Mouse (Mus musculus) liver, embryonic 14.5 days (tissue): ENCODE data around the gene Traf5. TPM values are rescaled to one million over a fixed set of nuclear protein-coding genes. Genes with fewer than 3 reads are reported as not detected.

ENCODE experiments used
- ATAC-seq: fragments of 200-750 bp; cut with Nextera tagmentation; 2 replicates; pipeline ENCODE4 v1.8.0; 2017; ENCODE audit warnings: moderate number of reproducible peaks, mild to moderate bottlenecking, moderate library complexity; ENCODE audit not compliant: insufficient read depth
- DNase-seq, 3 experiments: peaks; one replicate each; pipeline ENCODE4 v3.0.0-alpha.2; 2012 to 2013; ENCODE audit warnings: low read depth in 3 of 3, low spot score in 3 of 3
- H3K27ac ChIP-seq: fragments of 300-500 bp; sonication (generic); 2 replicates; pipeline ENCODE4 v1.5.1; 2014; ENCODE audit warnings: moderate library complexity, mild to moderate bottlenecking, control low read depth, inconsistent platforms
- H3K27me3 ChIP-seq: fragments of 300-500 bp; sonication (generic); 2 replicates; pipeline ENCODE4 v1.6.1; 2014; ENCODE audit warnings: mild to moderate bottlenecking, low read length, moderate library complexity; ENCODE audit not compliant: control insufficient read depth, insufficient read depth
- H3K36me3 ChIP-seq: fragments of 300-500 bp; sonication (generic); replicated peaks from 2 replicates; pipeline ENCODE4 v1.6.1; 2014; ENCODE audit warnings: low read depth; ENCODE audit not compliant: control insufficient read depth, insufficient read depth
- H3K4me1 ChIP-seq, 2 experiments: fragments of 200-500 bp in 1 of 2; fragments of 300-500 bp in 1 of 2; sonication (generic) in 1 of 2; replicated peaks; 2 replicates each; pipeline ENCODE4 v1.6.1; 2012 to 2014; ENCODE audit warnings: antibody characterized with exemption in 1 of 2, inconsistent platforms in 1 of 2, low read length in 1 of 2; ENCODE audit not compliant: control insufficient read depth in 2 of 2, insufficient read depth in 2 of 2
- H3K4me2 ChIP-seq: fragments of 300-500 bp; sonication (generic); 2 replicates; pipeline ENCODE4 v1.6.1; 2014; ENCODE audit warnings: low read depth, mild to moderate bottlenecking, control low read depth, moderate library complexity
- H3K4me3 ChIP-seq, 2 experiments: fragments of 200-500 bp in 1 of 2; fragments of 300-500 bp in 1 of 2; sonication (generic) in 1 of 2; 2 replicates each; pipeline ENCODE4 v1.5.1; 2012 to 2014; ENCODE audit warnings: low read depth in 2 of 2, low read length in 2 of 2, mild to moderate bottlenecking in 2 of 2, control low read depth in 1 of 2, inconsistent platforms in 1 of 2, moderate library complexity in 1 of 2; ENCODE audit not compliant: insufficient read depth in 1 of 2
- H3K9ac ChIP-seq: fragments of 300-500 bp; sonication (generic); replicated peaks from 2 replicates; pipeline ENCODE4 v1.6.1; 2014; ENCODE audit warnings: mild to moderate bottlenecking, control low read depth, moderate library complexity
- H3K9me3 ChIP-seq: fragments of 300-500 bp; sonication (generic); 2 replicates; pipeline ENCODE4 v1.6.1; 2016; ENCODE audit warnings: low read length, mixed read lengths; ENCODE audit not compliant: control insufficient read depth
- CTCF ChIP-seq: IDR thresholded peaks from 2 replicates; pipeline ENCODE4 v1.5.1; 2016; ENCODE audit warnings: antibody characterized with exemption, low read depth, control low read depth
- EP300 ChIP-seq: IDR thresholded peaks from 2 replicates; pipeline ENCODE4 v1.6.1; 2016; ENCODE audit warnings: antibody characterized with exemption, low read depth
- WGBS: fragments of 180-500 bp; shearing (Covaris S2); extraction: QIAGEN DNeasy Blood & Tissue Kit; methylation state at CpG from one replicate; pipeline ENCODE4 v1.1.7; 2014; ENCODE audit not compliant: insufficient replicate concordance; 5-methylcytosine and 5-hydroxymethylcytosine counted together
- polyA plus RNA-seq, 2 experiments: library from polyadenylated mRNA; depleted of rRNA in 1 of 2; stranded (reverse) in 1 of 2; unstranded in 1 of 2; fragments of >200 nt; fragmentation: Nextera tagmentation in 1 of 2; extraction: Ambion mirVana in 1 of 2; gene quantifications; 2 replicates each; pipeline versions ENCODE4 v1.2.1 to v1.2.3; 2012 to 2014

The Traf5 gene
- polyA plus RNA-seq, 2 experiments, result 4.9 to 7.2 TPM

DNA sequence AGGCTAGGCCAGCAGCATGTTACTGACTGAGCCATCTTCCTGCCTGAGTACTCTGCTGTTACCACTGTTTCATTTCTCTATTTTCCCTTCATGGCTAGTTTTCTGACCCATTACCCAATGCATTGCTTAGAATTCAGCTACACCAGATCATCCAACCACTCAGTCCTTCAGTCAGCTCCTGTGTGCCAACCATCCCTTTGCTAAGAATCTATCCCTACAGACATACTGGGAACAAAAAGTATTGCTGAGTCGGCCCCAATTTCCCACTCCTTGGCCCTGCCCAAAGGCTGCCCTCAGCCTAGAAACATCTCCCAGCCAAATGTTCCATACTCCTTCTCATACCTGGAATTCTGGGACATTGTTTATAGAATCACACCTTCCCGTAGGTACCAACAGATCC, 11.2 kb downstream of the Traf5 start:
- H3K36me3 ChIP-seq, result no peaks in the 10 kb centered on the region
- H3K27me3 ChIP-seq, result no peaks in the 10 kb centered on the region
- WGBS, result 77% methylated on average over 2 of the region's 2 CpGs
- H3K4me2 ChIP-seq, result no peak overlapping the region
- H3K4me3 ChIP-seq, result no peak overlapping the region
- TF ChIP-seq CTCF (no peak), EP300 (no peak)
- no peak overlapping the region for H3K27ac ChIP-seq
- DNase-seq, result no peak
- peaks cover 6% of the 10 kb centered on the region for H3K9me3 ChIP-seq
- no peak overlapping the region for H3K9ac ChIP-seq
- ATAC-seq, result no peak
- peaks cover 0 to 11% of the 10 kb centered on the region in 2 experiments; a peak in 2 of 4 replicates for H3K4me1 ChIP-seq

DNA sequence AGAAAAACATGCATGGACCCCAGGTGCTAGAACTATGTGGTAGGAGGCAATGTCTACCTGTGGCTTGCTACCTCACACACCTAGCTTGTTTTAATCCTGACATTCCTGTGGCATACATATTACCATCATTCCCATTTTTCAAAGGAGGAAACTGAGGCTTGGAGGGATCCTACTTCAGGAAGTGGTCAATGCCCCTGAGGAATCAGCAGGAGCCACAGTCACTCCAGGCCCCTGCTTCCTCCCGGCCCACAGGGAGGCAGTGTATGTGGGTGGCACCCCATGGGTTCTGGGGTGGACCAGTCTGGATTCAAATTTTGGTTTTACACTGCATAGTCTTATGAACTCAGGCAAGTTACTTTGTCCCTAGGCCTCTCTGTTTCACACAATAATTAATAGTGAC, 13.2 kb downstream of the Traf5 start:
- H3K27me3 ChIP-seq, result no peaks in the 10 kb centered on the region
- peaks cover 0 to 11% of the 10 kb centered on the region in 2 experiments; a peak in 2 of 4 replicates for H3K4me1 ChIP-seq
- peaks cover 6% of the 10 kb centered on the region for H3K9me3 ChIP-seq
- H3K9ac ChIP-seq, result no peak overlapping the region
- TF ChIP-seq EP300, result no peak
- TF ChIP-seq CTCF, result no peak
- H3K27ac ChIP-seq, result no peak overlapping the region
- DNase-seq (no peak), ATAC-seq (no peak)
- no peak overlapping the region for H3K4me2 ChIP-seq
- H3K4me3 ChIP-seq, result no peak overlapping the region
- no peaks in the 10 kb centered on the region for H3K36me3 ChIP-seq
- WGBS, result 65% methylated on average over 1 of the region's 1 CpGs

DNA sequence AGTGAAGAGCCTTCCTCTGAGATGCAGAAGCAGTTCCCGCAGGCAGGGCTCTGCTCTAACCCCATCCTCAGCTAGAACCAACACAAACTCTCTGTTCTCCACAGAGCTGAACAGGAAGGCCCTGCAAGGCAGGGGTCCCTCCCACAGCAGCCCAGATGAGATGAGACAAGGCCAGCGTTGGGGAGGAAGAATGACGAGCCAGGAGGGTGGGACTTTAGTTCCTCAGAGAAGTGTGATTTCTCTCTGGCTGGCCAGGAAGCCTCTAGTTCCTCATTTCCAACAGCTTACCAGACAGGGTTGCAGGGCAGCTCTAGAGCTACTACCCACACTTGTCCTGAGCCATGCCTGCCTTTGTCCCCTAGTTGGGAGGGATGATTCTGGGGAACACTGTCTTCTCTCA, 14.0 kb downstream of the Traf5 start:
- H3K36me3 ChIP-seq, result no peaks in the 10 kb centered on the region
- DNase-seq, result no peak
- peaks cover 6% of the 10 kb centered on the region for H3K9me3 ChIP-seq
- H3K27me3 ChIP-seq, result no peaks in the 10 kb centered on the region
- TF ChIP-seq EP300 (no peak), CTCF (no peak)
- H3K4me3 ChIP-seq, result no peak overlapping the region
- 14% methylated on average over 3 of the region's 3 CpGs for WGBS
- peak; percentile 27; the same call in 1 of the 2 replicates for ATAC-seq
- H3K9ac ChIP-seq, result no peak overlapping the region
- no peak overlapping the region for H3K4me2 ChIP-seq
- no peak overlapping the region for H3K27ac ChIP-seq
- H3K4me1 ChIP-seq, result peaks cover 0 to 11% of the 10 kb centered on the region in 2 experiments; a peak in 2 of 4 replicates

- Histone ChIP-seq H3K36me3 (no peaks in the 10 kb centered on the region), H3K9ac (no peak overlapping the region), H3K4me1 (peaks cover 0 to 11% of the 10 kb centered on the region in 2 experiments; a peak in 2 of 4 replicates), H3K4me3 (no peak overlapping the region), H3K27me3 (no peaks in the 10 kb centered on the region), H3K4me2 (no peak overlapping the region), H3K27ac (no peak overlapping the region), H3K9me3 (peaks cover 5% of the 10 kb centered on the region)
- DNase-seq, result no peak
- ATAC-seq, result no peak
- TF ChIP-seq EP300 (no peak), CTCF (no peak)
Observed at GRCm38 (mm10) chr1:192076796-192077535, 15.4 kb downstream of the Traf5 start.

- H3K27ac ChIP-seq, result no peak overlapping the region
- H3K4me3 ChIP-seq, result no peak overlapping the region
- no peaks in the 10 kb centered on the region for H3K36me3 ChIP-seq
- WGBS, result 66% methylated on average over 4 of the region's 4 CpGs
- DNase-seq (no peak), ATAC-seq (no peak)
- no peak overlapping the region for H3K9ac ChIP-seq
- H3K4me1 ChIP-seq, result peaks cover 0 to 11% of the 10 kb centered on the region in 2 experiments; a peak in 2 of 4 replicates
- no peak for TF ChIP-seq EP300
- no peak for TF ChIP-seq CTCF
- H3K27me3 ChIP-seq, result no peaks in the 10 kb centered on the region
- peaks cover under 1% of the 10 kb centered on the region for H3K9me3 ChIP-seq
- H3K4me2 ChIP-seq, result no peak overlapping the region
Observed at GRCm38 (mm10) chr1:192076101-192076500, 16.3 kb downstream of the Traf5 start.
